Mouse (Mus musculus) kidney, postnatal 0 days (tissue): ENCODE measurements around the gene Klk11. TPM values are rescaled to one million over a fixed set of nuclear protein-coding genes. Genes with fewer than 3 reads are reported as not detected.

ENCODE experiments used
- ATAC-seq: fragments of 200-750 bp; cut with Nextera tagmentation; replicated peaks from 2 replicates; pipeline ENCODE4 v1.8.0; 2017; ENCODE audit warnings: low read depth, moderate number of reproducible peaks, moderate TSS enrichment, moderate library complexity; ENCODE audit not compliant: low FRiP score
- DNase-seq: peaks from one replicate; pipeline ENCODE4 v3.0.0-alpha.2; 2016; ENCODE audit warnings: low spot score
- H3K27ac ChIP-seq: fragments of 300-500 bp; sonication (generic); 2 replicates; pipeline ENCODE4 v1.5.1; 2014; ENCODE audit warnings: mild to moderate bottlenecking
- H3K27me3 ChIP-seq: fragments of 300-500 bp; sonication (generic); 2 replicates; pipeline ENCODE4 v1.6.1; 2014; ENCODE audit warnings: low read length, mixed read lengths; ENCODE audit not compliant: insufficient read depth
- H3K36me3 ChIP-seq: fragments of 300-500 bp; sonication (generic); 2 replicates; pipeline ENCODE4 v1.6.1; 2014; ENCODE audit warnings: low read length, mixed read lengths; ENCODE audit not compliant: insufficient read depth
- H3K4me1 ChIP-seq: fragments of 300-500 bp; sonication (generic); replicated peaks from 2 replicates; pipeline ENCODE4 v1.6.1; 2014; ENCODE audit warnings: antibody characterized with exemption, low read length, mixed read lengths; ENCODE audit not compliant: insufficient read depth
- H3K4me2 ChIP-seq: fragments of 300-500 bp; sonication (generic); 2 replicates; pipeline ENCODE4 v1.6.1; 2014; ENCODE audit warnings: mild to moderate bottlenecking, low read length, moderate library complexity, mixed read lengths
- H3K4me3 ChIP-seq: fragments of 300-500 bp; sonication (generic); replicated peaks from 2 replicates; pipeline ENCODE4 v1.5.1; 2014; ENCODE audit warnings: low read depth, low read length
- H3K9ac ChIP-seq: fragments of 300-500 bp; sonication (generic); 2 replicates; pipeline ENCODE4 v1.6.1; 2014; ENCODE audit warnings: low read depth, low read length
- H3K9me3 ChIP-seq: fragments of 300-500 bp; sonication (generic); replicated peaks from 2 replicates; pipeline ENCODE4 v1.6.1; 2016; ENCODE audit warnings: low read length, inconsistent platforms, mixed read lengths
- CTCF ChIP-seq: IDR thresholded peaks from 2 replicates; pipeline ENCODE4 v1.5.1; 2016; ENCODE audit warnings: antibody characterized with exemption, low read depth, mild to moderate bottlenecking, moderate library complexity
- whole genome bisulfite sequencing: fragments of 180-500 bp; shearing (Covaris S2); extraction: QIAGEN DNeasy Blood & Tissue Kit; methylation state at CpG from one replicate; pipeline ENCODE4 v1.1.7; 2014; 5-methylcytosine and 5-hydroxymethylcytosine counted together
- polyA plus RNA-seq: library from polyadenylated mRNA; unstranded; fragments of >200 nt; fragmentation: Nextera tagmentation; extraction: Ambion mirVana; gene quantifications from 2 replicates; pipeline ENCODE4 v1.2.1, GENCODE M21; 2015

Klk11 gene
- polyA plus RNA-seq, 1 experiment from 2014 or later, result not detected

DNA sequence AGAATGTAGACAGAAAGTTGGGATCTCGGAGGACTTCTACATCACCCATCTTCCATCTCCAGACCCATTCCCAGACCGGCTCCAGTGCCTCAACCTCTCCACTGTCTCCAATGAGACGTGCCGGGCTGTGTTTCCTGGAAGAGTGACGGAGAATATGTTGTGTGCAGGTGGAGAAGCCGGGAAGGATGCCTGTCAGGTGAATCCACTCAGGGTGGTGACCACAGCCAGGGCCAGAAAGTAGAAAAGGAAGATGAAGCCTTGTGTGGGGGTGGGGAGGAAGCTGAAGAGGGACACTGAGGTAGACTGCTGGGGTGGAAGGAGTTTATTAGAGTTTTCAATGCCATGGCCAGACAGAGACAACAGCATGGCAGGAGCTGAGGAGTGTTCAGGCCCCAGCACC, 2.5 kb upstream of the Klk11 start:
- DNase-seq, result no peak
- no peaks in the 10 kb centered on the region for H3K4me1 ChIP-seq
- TF ChIP-seq CTCF, result no peak
- no peaks in the 10 kb centered on the region for H3K27me3 ChIP-seq
- H3K9me3 ChIP-seq, result no peaks in the 10 kb centered on the region
- H3K9ac ChIP-seq, result no peak overlapping the region
- no peaks in the 10 kb centered on the region for H3K36me3 ChIP-seq
- no peak for ATAC-seq
- no peak overlapping the region for H3K4me2 ChIP-seq
- H3K27ac ChIP-seq, result no peak overlapping the region
- WGBS, result 92% methylated on average over 6 of the region's 6 CpGs
- no peak overlapping the region for H3K4me3 ChIP-seq

DNA sequence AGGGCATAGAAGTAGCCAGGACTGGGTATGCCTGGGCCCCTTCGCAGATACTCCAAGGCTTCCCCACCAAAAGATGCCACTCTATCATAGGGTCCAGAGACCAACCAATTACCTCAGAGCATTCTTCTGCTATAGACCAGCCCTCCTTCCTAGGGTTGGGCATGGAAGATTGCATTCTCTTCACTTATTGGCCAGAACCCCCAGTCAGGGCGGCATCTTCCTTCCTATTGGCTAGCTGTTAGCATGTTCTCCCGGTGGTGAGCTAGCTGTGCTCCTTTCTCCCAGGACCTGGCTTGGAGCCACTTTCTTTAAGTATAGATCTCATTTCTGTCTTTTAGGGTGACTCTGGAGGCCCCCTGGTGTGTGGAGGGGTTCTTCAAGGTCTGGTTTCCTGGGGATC, 1.5 kb upstream of the Klk11 start:
- 66% methylated on average over 3 of the region's 3 CpGs for WGBS
- ATAC-seq (no peak), DNase-seq (no peak)
- H3K9ac ChIP-seq, result no peak overlapping the region
- H3K4me2 ChIP-seq, result no peak overlapping the region
- no peak for TF ChIP-seq CTCF
- H3K4me1 ChIP-seq, result no peaks in the 10 kb centered on the region
- no peaks in the 10 kb centered on the region for H3K27me3 ChIP-seq
- H3K36me3 ChIP-seq, result no peaks in the 10 kb centered on the region
- H3K4me3 ChIP-seq, result no peak overlapping the region
- no peak overlapping the region for H3K27ac ChIP-seq
- H3K9me3 ChIP-seq, result no peaks in the 10 kb centered on the region

GRCm38 (mm10) chr7:43774802-43775201, 398 bp downstream of the Klk11 start:
- H3K4me1 ChIP-seq, result no peaks in the 10 kb centered on the region
- H3K36me3 ChIP-seq, result no peaks in the 10 kb centered on the region
- H3K27me3 ChIP-seq, result no peaks in the 10 kb centered on the region
- DNase-seq, result no peak
- 71% methylated on average over 6 of the region's 6 CpGs for WGBS
- H3K9ac ChIP-seq, result no peak overlapping the region
- H3K27ac ChIP-seq, result no peak overlapping the region
- no peak for ATAC-seq
- no peak overlapping the region for H3K4me2 ChIP-seq
- no peak for TF ChIP-seq CTCF
- no peak overlapping the region for H3K4me3 ChIP-seq
- H3K9me3 ChIP-seq, result no peaks in the 10 kb centered on the region

DNA sequence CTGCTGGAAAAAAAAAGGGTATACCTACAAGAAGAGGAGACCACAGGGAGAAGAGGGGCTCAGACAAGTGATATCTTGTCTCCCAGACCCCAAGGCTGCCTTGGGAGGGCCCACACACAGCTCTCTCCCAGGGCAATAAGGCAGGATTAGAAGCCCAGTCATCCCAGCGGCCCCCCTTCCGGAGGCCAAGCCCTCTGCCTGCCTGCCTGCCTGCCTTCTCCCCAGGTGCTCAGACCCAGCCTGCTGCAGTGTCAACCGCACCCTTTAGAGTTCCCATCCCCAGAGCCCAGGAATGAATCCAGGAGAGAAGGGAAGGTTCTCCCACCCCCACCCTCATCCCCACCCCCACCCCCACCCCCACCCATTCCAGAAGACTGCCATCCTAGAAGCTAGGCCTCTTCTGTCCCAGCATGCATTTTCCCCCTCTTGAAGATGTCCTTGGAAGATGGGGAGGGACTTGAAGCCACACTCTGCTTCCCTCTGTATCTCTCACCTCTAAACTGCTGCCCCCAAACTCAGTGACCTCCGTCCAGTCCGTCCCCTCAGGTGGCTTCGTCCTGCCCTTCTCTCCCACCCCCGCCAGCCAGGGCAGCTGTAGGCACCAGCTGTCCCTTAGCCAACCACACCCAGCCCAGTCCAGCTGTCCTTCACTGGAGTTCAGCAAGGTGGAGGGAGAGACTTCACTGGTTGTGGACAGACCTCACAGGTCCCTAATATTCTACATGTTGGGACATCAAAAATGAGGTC, 1.1 kb downstream of the Klk11 start:
- no peak for ATAC-seq
- WGBS, result 47% methylated on average over 7 of the region's 7 CpGs

GRCm38 (mm10) chr7:43776506-43776905, 2.1 kb downstream of the Klk11 start:
- 77% methylated on average over 5 of the region's 5 CpGs for WGBS
- TF ChIP-seq CTCF, result no peak
- H3K27ac ChIP-seq, result no peak overlapping the region
- DNase-seq (no peak), ATAC-seq (no peak)
- no peak overlapping the region for H3K9ac ChIP-seq
- no peaks in the 10 kb centered on the region for H3K9me3 ChIP-seq
- no peaks in the 10 kb centered on the region for H3K36me3 ChIP-seq
- H3K4me3 ChIP-seq, result no peak overlapping the region
- no peaks in the 10 kb centered on the region for H3K27me3 ChIP-seq
- no peak overlapping the region for H3K4me2 ChIP-seq
- H3K4me1 ChIP-seq, result no peaks in the 10 kb centered on the region

More for the DNA sequence above, 1.1 kb downstream of the Klk11 start:
- no peaks in the 10 kb centered on the region for H3K9me3 ChIP-seq
- no peaks in the 10 kb centered on the region for H3K4me1 ChIP-seq
- H3K36me3 ChIP-seq, result no peaks in the 10 kb centered on the region
- H3K9ac ChIP-seq, result no peak overlapping the region
- no peak overlapping the region for H3K27ac ChIP-seq
- no peaks in the 10 kb centered on the region for H3K27me3 ChIP-seq
- no peak for DNase-seq
- H3K4me3 ChIP-seq, result no peak overlapping the region
- no peak for TF ChIP-seq CTCF
- H3K4me2 ChIP-seq, result no peak overlapping the region

- no peak overlapping the region for H3K4me3 ChIP-seq
- no peaks in the 10 kb centered on the region for H3K4me1 ChIP-seq
- no peaks in the 10 kb centered on the region for H3K36me3 ChIP-seq
- 86% methylated on average over 12 of the region's 12 CpGs for WGBS
- no peak overlapping the region for H3K27ac ChIP-seq
- no peak overlapping the region for H3K4me2 ChIP-seq
- no peaks in the 10 kb centered on the region for H3K27me3 ChIP-seq
- DNase-seq (no peak), ATAC-seq (no peak)
- no peak for TF ChIP-seq CTCF
- H3K9ac ChIP-seq, result no peak overlapping the region
- no peaks in the 10 kb centered on the region for H3K9me3 ChIP-seq
Observed at GRCm38 (mm10) chr7:43777423-43777822, 3.0 kb downstream of the Klk11 start.
